Mouse (Mus musculus) testis, adult 2 months (tissue): ENCODE results near the gene Ms4a14.

Experiments used
- CTCF ChIP-seq: fragments of 200-500 bp; IDR thresholded peaks from 2 replicates; pipeline ENCODE4 v1.5.1; 2012; ENCODE audit warnings: low read depth, mild to moderate bottlenecking, inconsistent platforms, low read length, moderate library complexity; ENCODE audit not compliant: control insufficient read depth, insufficient read depth, insufficient replicate concordance
- POLR2A ChIP-seq: fragments of 200-500 bp; IDR thresholded peaks from 2 replicates; pipeline ENCODE4 v1.6.1; 2012; ENCODE audit warnings: low read depth, mild to moderate bottlenecking, inconsistent platforms, low read length, moderate library complexity; ENCODE audit not compliant: control insufficient read depth

DNA sequence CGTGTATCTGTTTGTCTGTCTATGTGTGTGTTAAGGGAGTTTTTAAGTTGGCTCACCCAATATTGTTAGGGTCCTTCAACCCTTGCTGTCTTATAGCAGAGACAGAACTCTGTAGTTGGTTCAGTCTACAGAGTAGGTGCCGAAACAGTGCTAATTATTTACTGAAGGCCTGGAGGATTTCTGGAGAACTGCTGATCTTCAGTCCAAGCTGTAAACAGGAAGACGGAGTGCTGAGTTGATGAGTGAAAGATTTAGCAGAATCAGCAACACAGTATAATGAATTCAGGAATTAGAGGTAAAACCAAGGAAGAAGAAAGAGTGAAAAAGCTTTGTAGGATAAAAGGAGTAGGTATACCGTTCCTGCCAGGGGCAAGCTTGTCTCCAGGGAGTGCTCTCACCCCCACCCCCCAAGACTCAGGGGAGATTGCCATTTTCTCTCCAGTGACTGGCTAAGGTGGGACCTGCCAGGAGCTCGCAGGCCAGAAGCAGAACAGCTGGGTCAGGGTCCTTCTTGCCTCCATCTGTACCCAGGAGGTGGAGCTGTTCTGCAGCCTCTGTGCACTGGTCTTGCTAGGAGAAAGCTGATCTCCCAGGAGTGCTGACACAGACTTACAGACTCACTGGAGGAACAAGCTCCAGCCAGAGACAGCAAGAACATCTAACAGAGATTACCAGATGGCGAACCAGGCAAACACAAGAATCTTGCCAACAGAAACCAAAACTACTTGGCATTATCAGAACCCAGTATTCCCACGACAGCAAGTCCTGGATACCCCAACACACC, 35.6 kb upstream of the Ms4a14 start:
- TF ChIP-seq CTCF (0 out of 2 replicates have a peak, but pooled peaks have one; percentile 15), POLR2A (no peak)
